Mouse (Mus musculus) forebrain, embryonic 12.5 days (tissue): ENCODE measurements around the gene Phc1. TPM values are rescaled to one million over a fixed set of nuclear protein-coding genes. Genes with fewer than 3 reads are reported as not detected.

ENCODE experiments used
- polyA plus RNA-seq: library from polyadenylated mRNA; unstranded; fragments of >200 nt; fragmentation: Nextera tagmentation; extraction: Ambion mirVana; gene quantifications from 2 replicates; pipeline ENCODE4 v1.2.1, GENCODE M21; 2016

Phc1 gene
- polyA plus RNA-seq, 1 experiment from 2014 or later, result 34.4 TPM

Other genes starting within 250 kb of the Phc1 start
- gene Klrg1, start 57.7 kb downstream of the Phc1 start, polyA plus RNA-seq, result 0.18 and 0.32 TPM in 2 replicates
- gene M6pr, start 31.8 kb downstream of the Phc1 start, polyA plus RNA-seq, result 68.7 and 70.6 TPM in 2 replicates
- gene Rimklb, start 158.2 kb upstream of the Phc1 start, polyA plus RNA-seq, result 81.6 and 84.6 TPM in 2 replicates
- gene Mfap5, start 165.3 kb upstream of the Phc1 start, polyA plus RNA-seq, result 0.51 and 0.75 TPM in 2 replicates
- not detected in 2 replicates for gene Aicda, start 213.2 kb upstream of the Phc1 start, polyA plus RNA-seq